Mouse (Mus musculus) cerebellum, adult 2 months (tissue): ENCODE measurements around the gene Fyn.

Experiments
- CTCF ChIP-seq: fragments of 200-500 bp; IDR thresholded peaks from 2 replicates; pipeline ENCODE4 v1.5.1; 2011; ENCODE audit warnings: low read depth, mild to moderate bottlenecking, control low read depth, low read length, moderate library complexity, borderline replicate concordance; ENCODE audit not compliant: insufficient read depth
- POLR2A ChIP-seq: fragments of 200-500 bp; IDR thresholded peaks from 2 replicates; pipeline ENCODE4 v1.6.1; 2011; ENCODE audit warnings: low read length, control low read depth, borderline replicate concordance; ENCODE audit not compliant: insufficient read depth

- TF ChIP-seq CTCF = no peak
- no peak for TF ChIP-seq POLR2A
These were observed 230.9 kb downstream of the Fyn start for GRCm38 (mm10) chr10:39599601-39600000.
